Mouse (Mus musculus): ENCODE data around the gene Itgam. TPM values are rescaled to one million over a fixed set of nuclear protein-coding genes. Genes with fewer than 3 reads are reported as not detected.

The Itgam gene
- polyA plus RNA-seq, 1 experiment from 2014 or later = 1.5 TPM

- no peak overlapping the region for H3K4me2 ChIP-seq
- ATAC-seq (ENCODE audit: borderline replicate concordance, extremely low read depth, low FRiP score, low TSS enrichment) = no peak
- H3K4me1 ChIP-seq = no peaks in the 10 kb centered on the region
- no peak overlapping the region for H3K27ac ChIP-seq
- WGBS = 46% methylated on average over 2 of the region's 2 CpGs
- H3K9ac ChIP-seq = no peak overlapping the region
- no peaks in the 10 kb centered on the region for H3K27me3 ChIP-seq
- no peaks in the 10 kb centered on the region for H3K9me3 ChIP-seq
- H3K4me3 ChIP-seq = no peak overlapping the region
- H3K36me3 ChIP-seq = no peaks in the 10 kb centered on the region
Measured at GRCm38 (mm10) chr7:128110314-128110713, 47.9 kb downstream of the Itgam start.

DNA sequence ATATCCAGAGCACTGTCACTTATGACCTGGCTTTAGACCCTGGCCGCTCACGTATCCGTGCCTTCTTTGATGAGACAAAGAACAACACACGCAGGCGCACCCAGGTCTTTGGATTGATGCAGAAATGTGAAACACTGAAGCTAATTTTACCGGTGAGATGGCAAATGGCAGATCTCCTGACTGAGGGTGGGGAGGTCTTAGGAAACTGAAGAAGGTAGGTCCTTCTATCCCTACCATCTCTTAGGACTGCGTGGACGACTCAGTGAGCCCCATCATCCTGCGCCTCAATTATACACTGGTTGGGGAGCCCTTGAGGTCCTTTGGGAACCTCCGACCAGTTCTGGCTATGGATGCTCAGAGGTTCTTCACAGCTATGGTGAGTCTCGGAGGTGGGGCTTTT lies 49.7 kb downstream of the Itgam start:
- no peaks in the 10 kb centered on the region for H3K4me1 ChIP-seq
- no peak overlapping the region for H3K4me2 ChIP-seq
- H3K36me3 ChIP-seq = no peaks in the 10 kb centered on the region
- no peak overlapping the region for H3K4me3 ChIP-seq
- H3K9ac ChIP-seq = no peak overlapping the region
- no peak for ATAC-seq (ENCODE audit: borderline replicate concordance, extremely low read depth, low FRiP score, low TSS enrichment)
- H3K9me3 ChIP-seq = no peaks in the 10 kb centered on the region
- H3K27me3 ChIP-seq = no peaks in the 10 kb centered on the region
- WGBS = 87% methylated on average over 11 of the region's 11 CpGs
- no peak overlapping the region for H3K27ac ChIP-seq

- no peaks in the 10 kb centered on the region for H3K36me3 ChIP-seq
- no peaks in the 10 kb centered on the region for H3K9me3 ChIP-seq
- H3K4me2 ChIP-seq = no peak overlapping the region
- 88% methylated on average over 11 of the region's 11 CpGs for WGBS
- ATAC-seq (ENCODE audit: borderline replicate concordance, extremely low read depth, low FRiP score, low TSS enrichment) = no peak
- no peak overlapping the region for H3K4me3 ChIP-seq
- H3K4me1 ChIP-seq = no peaks in the 10 kb centered on the region
- no peak overlapping the region for H3K9ac ChIP-seq
- no peak overlapping the region for H3K27ac ChIP-seq
- no peaks in the 10 kb centered on the region for H3K27me3 ChIP-seq
Measured at GRCm38 (mm10) chr7:128114371-128115105, 52.1 kb downstream of the Itgam start.

DNA sequence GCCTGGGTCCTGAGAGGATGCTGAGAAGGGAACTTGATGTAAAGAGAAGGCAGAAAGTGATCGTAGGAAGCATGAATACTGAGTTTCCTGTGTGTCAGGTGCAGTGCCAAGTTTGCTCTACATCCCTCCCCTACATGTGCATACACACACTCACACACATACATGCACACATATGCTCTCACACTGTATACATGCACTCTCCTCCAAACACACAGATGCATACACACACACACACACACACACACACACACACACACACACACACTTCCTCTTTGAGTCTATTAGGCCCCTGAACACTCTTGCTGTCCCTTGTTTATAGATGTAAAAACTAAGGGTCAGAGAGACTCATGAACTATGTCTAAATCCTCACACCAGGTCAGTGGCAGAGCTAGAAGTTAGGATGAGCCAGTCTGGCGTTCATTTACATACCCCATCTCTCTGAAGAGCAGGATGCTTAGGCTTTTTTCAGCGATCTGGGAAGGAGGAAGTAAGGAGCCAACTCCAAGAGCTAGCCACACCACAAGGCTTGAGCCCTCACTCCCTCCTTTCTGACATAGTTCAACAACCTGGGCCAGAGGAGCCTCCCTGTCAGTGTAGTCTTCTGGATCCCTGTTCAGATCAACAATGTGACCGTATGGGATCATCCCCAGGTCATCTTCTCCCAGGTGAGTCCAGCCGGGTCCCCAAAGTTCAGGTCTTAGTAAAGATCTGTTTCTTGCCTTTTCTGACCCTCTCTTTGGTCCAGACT lies 52.9 kb downstream of the Itgam start:
- no peaks in the 10 kb centered on the region for H3K9me3 ChIP-seq
- no peak overlapping the region for H3K4me3 ChIP-seq
- no peak for ATAC-seq (ENCODE audit: borderline replicate concordance, extremely low read depth, low FRiP score, low TSS enrichment)
- no peak overlapping the region for H3K4me2 ChIP-seq
- no peaks in the 10 kb centered on the region for H3K27me3 ChIP-seq
- no peak overlapping the region for H3K9ac ChIP-seq
- WGBS = 71% methylated on average over 5 of the region's 5 CpGs
- H3K36me3 ChIP-seq = no peaks in the 10 kb centered on the region
- H3K4me1 ChIP-seq = no peaks in the 10 kb centered on the region
- no peak overlapping the region for H3K27ac ChIP-seq

- H3K4me2 ChIP-seq = no peak overlapping the region
- H3K36me3 ChIP-seq = no peaks in the 10 kb centered on the region
- H3K4me1 ChIP-seq = no peaks in the 10 kb centered on the region
- 82% methylated on average over 5 of the region's 5 CpGs for WGBS
- H3K9ac ChIP-seq = no peak overlapping the region
- H3K27ac ChIP-seq = no peak overlapping the region
- H3K27me3 ChIP-seq = no peaks in the 10 kb centered on the region
- ATAC-seq (ENCODE audit: borderline replicate concordance, extremely low read depth, low FRiP score, low TSS enrichment) = no peak
- H3K4me3 ChIP-seq = no peak overlapping the region
- H3K9me3 ChIP-seq = no peaks in the 10 kb centered on the region
Measured at GRCm38 (mm10) chr7:128116396-128116795, 54.0 kb downstream of the Itgam start.

GRCm38 (mm10) chr7:128119726-128120490 lies 57.5 kb downstream of the Itgam start:
- no peaks in the 10 kb centered on the region for H3K27me3 ChIP-seq
- no peak overlapping the region for H3K4me2 ChIP-seq
- H3K4me3 ChIP-seq = no peak overlapping the region
- H3K36me3 ChIP-seq = no peaks in the 10 kb centered on the region
- H3K9ac ChIP-seq = no peak overlapping the region
- H3K27ac ChIP-seq = no peak overlapping the region
- H3K9me3 ChIP-seq = no peaks in the 10 kb centered on the region
- WGBS = 73% methylated on average over 6 of the region's 6 CpGs
- ATAC-seq (ENCODE audit: borderline replicate concordance, extremely low read depth, low FRiP score, low TSS enrichment) = no peak
- no peaks in the 10 kb centered on the region for H3K4me1 ChIP-seq

DNA sequence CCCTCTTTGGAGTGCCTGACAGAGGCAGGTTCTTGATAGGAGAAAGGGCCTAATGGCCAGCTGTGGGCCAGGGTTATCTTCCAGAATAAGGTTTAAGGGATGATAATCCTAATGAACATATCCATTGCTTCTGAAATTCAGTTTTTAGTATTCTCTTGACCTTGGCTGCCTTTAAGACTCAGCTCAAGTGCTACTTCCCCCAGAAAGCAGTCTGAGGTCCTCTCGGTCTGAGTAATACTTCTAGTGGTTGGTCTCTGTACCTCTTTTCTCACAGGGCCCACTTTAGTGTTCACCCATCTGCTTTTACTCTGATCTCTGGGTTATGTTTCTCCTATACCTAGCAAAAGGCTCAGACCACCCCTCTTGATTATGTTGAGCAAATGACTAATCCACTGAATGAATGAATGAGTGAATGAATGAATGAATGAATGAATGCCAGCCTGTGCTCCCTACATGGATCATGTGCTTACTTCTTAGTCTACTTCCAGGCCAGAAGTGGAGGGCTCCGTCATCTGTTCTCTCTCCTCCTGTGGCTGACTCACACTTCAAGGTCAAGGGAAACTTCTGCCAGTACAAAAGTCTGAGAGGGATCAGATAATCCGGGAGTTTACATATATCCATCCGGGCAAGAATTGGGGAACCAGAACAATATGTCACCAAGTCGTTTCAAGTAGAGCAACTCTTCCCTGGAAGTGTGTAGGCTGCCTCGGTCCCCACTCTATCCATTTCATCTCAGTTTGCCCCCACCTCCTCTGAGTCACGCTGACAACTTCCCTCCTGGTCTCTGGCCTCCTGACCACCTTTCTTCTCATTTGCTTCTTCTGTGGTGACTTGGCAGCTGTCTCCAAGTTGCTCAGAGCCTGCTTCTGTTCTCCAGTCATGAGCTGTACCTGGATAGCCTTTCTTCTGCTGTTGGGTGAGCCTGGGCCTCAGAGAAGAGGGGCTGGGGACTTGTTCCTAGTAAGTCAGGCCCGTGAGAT lies 66.6 kb downstream of the Itgam start, which contains the start of gene Itgax:
Itgax (plus strand) TSS at position 807 of the 980 bp plus-strand sequence.
- Histone ChIP-seq H3K27me3 (no peaks in the 10 kb centered on the region), H3K9ac (no peak within 1 kb of the TSS), H3K36me3 (no peaks in the 10 kb centered on the region), H3K9me3 (no peaks in the 10 kb centered on the region), H3K4me1 (no peaks in the 10 kb centered on the region), H3K4me2 (no peak within 1 kb of the TSS), H3K4me3 (no peak within 1 kb of the TSS), H3K27ac (no peak within 1 kb of the TSS)
- ATAC-seq (ENCODE audit: borderline replicate concordance, extremely low read depth, low FRiP score, low TSS enrichment) = no peak
- 53% methylated on average over 8 of the region's 8 CpGs for WGBS

GRCm38 (mm10) chr7:128132148-128132547 lies 69.7 kb downstream of the Itgam start:
- no peaks in the 10 kb centered on the region for H3K36me3 ChIP-seq
- no peaks in the 10 kb centered on the region for H3K4me1 ChIP-seq
- no peak overlapping the region for H3K9ac ChIP-seq
- ATAC-seq (ENCODE audit: borderline replicate concordance, extremely low read depth, low FRiP score, low TSS enrichment) = no peak
- no peak overlapping the region for H3K27ac ChIP-seq
- WGBS = 75% methylated on average over 5 of the region's 5 CpGs
- no peaks in the 10 kb centered on the region for H3K9me3 ChIP-seq
- H3K4me2 ChIP-seq = no peak overlapping the region
- H3K27me3 ChIP-seq = no peaks in the 10 kb centered on the region
- no peak overlapping the region for H3K4me3 ChIP-seq

- Histone ChIP-seq H3K4me2 (no peak overlapping the region), H3K9ac (no peak overlapping the region), H3K4me3 (no peak overlapping the region), H3K36me3 (no peaks in the 10 kb centered on the region), H3K4me1 (no peaks in the 10 kb centered on the region), H3K9me3 (no peaks in the 10 kb centered on the region), H3K27ac (no peak overlapping the region), H3K27me3 (no peaks in the 10 kb centered on the region)
- no peak for ATAC-seq (ENCODE audit: borderline replicate concordance, extremely low read depth, low FRiP score, low TSS enrichment)
- WGBS = 73% methylated on average over 2 of the region's 2 CpGs
Measured at GRCm38 (mm10) chr7:128133596-128133995, 71.2 kb downstream of the Itgam start.

- H3K4me2 ChIP-seq = no peak overlapping the region
- 26% methylated on average over 4 of the region's 4 CpGs for WGBS
Measured at GRCm38 (mm10) chr7:128136927-128137326, 74.5 kb downstream of the Itgam start.

GRCm38 (mm10) chr7:128139611-128140010 lies 77.2 kb downstream of the Itgam start:
- ATAC-seq (ENCODE audit: borderline replicate concordance, extremely low read depth, low FRiP score, low TSS enrichment) = no peak
- H3K36me3 ChIP-seq = no peaks in the 10 kb centered on the region
- 87% methylated on average over 6 of the region's 6 CpGs for WGBS

More at GRCm38 (mm10) chr7:128136927-128137326, 74.5 kb downstream of the Itgam start:
- H3K27ac ChIP-seq = no peak overlapping the region
- H3K36me3 ChIP-seq = no peaks in the 10 kb centered on the region
- H3K27me3 ChIP-seq = no peaks in the 10 kb centered on the region
- no peak overlapping the region for H3K4me3 ChIP-seq
- H3K9me3 ChIP-seq = no peaks in the 10 kb centered on the region
- ATAC-seq (ENCODE audit: borderline replicate concordance, extremely low read depth, low FRiP score, low TSS enrichment) = no peak
- no peak overlapping the region for H3K9ac ChIP-seq
- H3K4me1 ChIP-seq = no peaks in the 10 kb centered on the region

More at GRCm38 (mm10) chr7:128139611-128140010, 77.2 kb downstream of the Itgam start:
- Histone ChIP-seq H3K27me3 (no peaks in the 10 kb centered on the region), H3K4me2 (no peak overlapping the region), H3K9me3 (no peaks in the 10 kb centered on the region), H3K4me3 (no peak overlapping the region), H3K9ac (no peak overlapping the region), H3K4me1 (no peaks in the 10 kb centered on the region), H3K27ac (no peak overlapping the region)
